Mouse (Mus musculus): ENCODE data around the gene Smad9. TPM values are rescaled to one million over a fixed set of nuclear protein-coding genes. Genes with fewer than 3 reads are reported as not detected.
"Not testable (repeated sequence)": the region's sequence is repeated elsewhere in the genome, so short reads cannot be mapped to it uniquely, and the experiment has no call there.

Smad9 gene
- total RNA-seq, 2 experiments from 2014 or later = 7.8 to 9.4 TPM

DNA sequence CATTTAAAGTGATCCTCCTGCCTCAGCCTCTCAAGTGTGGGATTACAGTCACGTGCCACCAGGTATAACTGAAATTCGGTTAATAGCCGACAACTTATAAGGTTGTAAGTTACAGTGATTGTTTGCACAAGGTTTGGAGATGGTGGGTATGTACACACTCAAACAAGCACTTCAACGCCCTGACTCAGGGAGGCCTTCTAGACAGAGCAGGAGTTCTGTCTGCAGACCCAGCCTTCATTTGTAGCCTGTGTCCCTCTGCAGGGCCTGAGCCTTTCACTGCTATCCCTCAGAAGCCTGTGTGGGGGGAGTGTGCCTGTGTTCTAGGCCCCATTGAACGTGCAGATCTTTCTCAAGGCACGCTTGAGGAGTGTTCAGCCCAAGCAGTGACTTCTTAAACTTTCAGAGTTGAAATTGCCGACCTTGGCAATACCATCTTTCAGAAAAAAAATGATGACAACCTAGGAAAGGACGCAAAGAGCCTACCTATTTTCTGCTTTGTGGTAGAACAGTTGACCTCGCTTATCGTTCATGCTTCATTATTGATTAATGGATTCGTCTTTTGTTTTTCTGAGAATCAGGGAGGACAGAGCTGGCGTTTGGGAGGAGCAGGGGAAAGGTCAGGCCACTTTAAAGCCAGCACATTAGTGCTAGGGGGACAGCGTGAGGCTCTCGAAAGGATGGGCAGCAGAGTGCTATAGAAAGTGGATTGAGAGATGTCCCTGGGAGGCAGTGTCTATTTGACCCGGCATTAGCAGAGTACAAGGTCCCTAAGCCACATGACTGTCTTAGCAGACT lies 5.1 kb downstream of the Smad9 start:
- no peak overlapping the region for H3K4me3 ChIP-seq
- TF ChIP-seq CTCF (IDR thresholded peaks at IDR 0.05) = no peak
- H3K27ac ChIP-seq = no peak overlapping the region
- DNase-seq (ENCODE audit: extremely low spot score in 1 of 2, low spot score in 2 of 2) = no peak
- intact Hi-C loops (cut with DNase I) = no loop called here

DNA sequence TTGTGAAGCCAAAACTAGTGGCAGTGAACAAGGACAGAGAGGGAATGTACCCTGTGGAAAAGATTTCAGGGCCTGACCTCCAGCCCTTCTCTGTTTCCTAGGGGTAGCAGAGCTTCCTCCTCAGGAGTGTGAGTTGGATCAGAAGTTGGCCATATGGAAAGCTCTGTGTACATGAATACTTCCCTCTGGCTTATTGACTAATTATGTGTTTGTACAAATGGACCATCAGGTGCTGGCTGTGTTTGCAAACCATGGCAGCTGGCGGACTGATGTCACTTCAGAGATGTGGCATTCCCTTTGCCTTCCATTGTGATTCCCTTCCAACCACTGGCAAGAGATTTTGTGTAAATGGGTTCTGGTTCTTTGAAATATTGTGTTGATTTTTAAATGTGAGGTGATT lies 5.9 kb downstream of the Smad9 start:
- Histone ChIP-seq H3K27ac (no peak overlapping the region), H3K4me3 (no peak overlapping the region)
- no peak for TF ChIP-seq CTCF (IDR thresholded peaks at IDR 0.05)
- intact Hi-C loops (cut with DNase I) = no loop called here
- DNase-seq (ENCODE audit: extremely low spot score in 1 of 2, low spot score in 2 of 2) = no peak

DNA sequence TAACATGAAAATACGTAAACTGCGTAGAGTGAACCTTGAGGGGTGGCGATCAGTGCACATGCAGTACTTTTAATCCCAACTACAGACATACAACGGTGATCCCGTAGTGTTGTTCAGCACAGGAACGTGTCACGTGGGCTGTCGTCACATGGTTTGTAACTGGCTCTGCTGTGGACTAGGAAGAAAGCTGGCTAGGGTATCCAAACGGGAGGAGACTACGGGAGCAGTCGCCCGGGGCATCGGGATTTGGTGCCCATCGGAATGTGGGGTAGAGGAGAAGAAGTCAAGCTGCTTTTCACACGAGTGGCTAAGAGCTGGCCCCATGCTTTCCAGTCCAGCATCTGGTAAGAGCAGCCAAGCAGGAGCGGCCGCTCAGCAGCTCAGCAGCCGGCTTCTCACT lies 9.0 kb downstream of the Smad9 start:
- TF ChIP-seq CTCF (IDR thresholded peaks at IDR 0.05) = no peak
- H3K27ac ChIP-seq = no peak overlapping the region
- peak overlapping the region; percentile 31 for H3K4me3 ChIP-seq
- intact Hi-C loops (cut with DNase I) = no loop called here
- DNase-seq (ENCODE audit: extremely low spot score in 1 of 2, low spot score in 2 of 2) = peak; percentile 22 to 37

DNA sequence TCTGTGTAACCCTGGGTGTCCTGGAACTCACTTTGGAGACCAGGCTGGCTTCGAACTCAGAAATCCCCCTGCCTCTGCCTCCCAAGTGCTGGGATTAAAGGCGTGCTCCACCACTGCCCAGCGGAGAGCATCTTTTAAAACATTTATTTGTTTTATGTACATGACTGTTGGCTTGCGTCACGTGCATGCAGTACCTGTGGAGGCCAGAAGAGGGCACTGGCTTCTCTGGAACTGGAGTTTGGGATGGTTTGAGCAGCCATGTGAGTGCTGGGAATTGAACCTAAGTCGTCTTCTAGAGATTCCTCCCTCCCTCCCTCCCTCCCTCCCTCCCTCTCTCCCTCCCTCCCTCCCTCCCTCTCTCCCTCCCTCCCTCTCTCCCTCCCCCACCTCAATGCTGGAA lies 10.1 kb downstream of the Smad9 start:
- H3K4me3 ChIP-seq; H3K27ac ChIP-seq; intact Hi-C loops (cut with DNase I); DNase-seq (ENCODE audit: extremely low spot score in 1 of 2, low spot score in 2 of 2): not testable (repeated sequence)
- peak; percentile 25 for TF ChIP-seq CTCF (IDR thresholded peaks at IDR 0.05)

DNA sequence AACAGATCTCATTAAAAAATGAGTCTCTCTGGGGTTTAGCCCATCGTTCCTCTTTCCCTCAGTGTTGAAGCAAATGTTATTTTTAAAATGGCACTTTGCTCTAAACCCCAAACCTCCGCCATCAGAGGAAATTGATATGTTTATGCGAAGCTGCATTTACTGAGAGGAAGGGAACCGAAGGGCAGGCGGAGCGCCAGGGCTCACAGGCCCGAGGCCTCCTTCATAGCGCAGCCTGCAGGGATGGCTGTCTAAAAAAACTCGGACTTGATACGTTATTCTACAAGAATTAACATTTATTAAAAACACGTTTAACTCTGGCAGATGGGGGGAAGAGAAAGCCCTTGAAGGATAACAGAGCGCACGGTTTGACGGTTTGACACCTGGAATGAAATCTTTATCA lies 10.7 kb downstream of the Smad9 start:
- no peak for DNase-seq (ENCODE audit: extremely low spot score in 1 of 2, low spot score in 2 of 2)
- no peak for TF ChIP-seq CTCF (IDR thresholded peaks at IDR 0.05)
- intact Hi-C loops (cut with DNase I) = no loop called here
- Histone ChIP-seq H3K4me3 (no peak overlapping the region), H3K27ac (no peak overlapping the region)

DNA sequence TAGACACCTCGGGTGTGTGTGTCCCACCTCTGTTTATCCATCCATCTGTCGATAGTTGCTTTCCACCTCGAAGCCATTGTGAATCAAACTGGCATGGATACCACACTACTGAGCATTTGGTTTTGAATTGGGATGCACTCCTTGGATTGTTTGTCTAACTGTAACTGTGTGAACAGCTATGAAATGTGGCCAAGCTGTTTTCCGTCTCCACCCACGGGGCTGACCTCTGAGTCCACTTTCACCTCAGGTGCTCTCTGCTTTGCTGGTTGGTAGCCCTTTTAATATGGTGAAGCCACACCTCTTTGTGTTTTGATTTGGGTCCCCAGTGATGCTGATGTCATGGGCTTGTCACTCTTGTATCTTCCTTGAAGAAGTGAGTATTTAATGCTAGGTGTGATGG lies 11.4 kb downstream of the Smad9 start:
- H3K4me3 ChIP-seq = no peak overlapping the region
- intact Hi-C loops (cut with DNase I) = no loop called here
- H3K27ac ChIP-seq = no peak overlapping the region
- no peak for TF ChIP-seq CTCF (IDR thresholded peaks at IDR 0.05)
- DNase-seq (ENCODE audit: extremely low spot score in 1 of 2, low spot score in 2 of 2) = no peak

DNA sequence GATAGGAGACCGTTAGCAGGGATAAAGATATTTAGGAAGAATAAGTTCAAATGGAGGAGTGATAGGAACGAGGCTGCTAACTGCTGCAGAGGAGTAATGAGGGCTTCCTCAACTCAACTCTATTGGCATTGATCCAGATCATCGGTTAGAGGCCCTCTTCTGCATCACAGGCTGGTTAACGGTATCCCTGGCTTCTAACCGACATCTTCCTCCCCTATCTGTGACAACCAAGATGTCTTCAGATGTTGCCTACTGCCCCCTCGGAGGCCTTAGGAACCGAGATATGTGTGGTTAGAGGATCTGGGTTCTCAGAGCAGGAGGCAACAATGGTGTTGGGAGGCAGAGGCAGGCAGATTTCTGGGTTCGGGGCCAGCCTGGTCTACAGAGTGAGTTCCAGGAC lies 13.2 kb downstream of the Smad9 start:
- Histone ChIP-seq H3K27ac (no peak overlapping the region), H3K4me3 (no peak overlapping the region)
- TF ChIP-seq CTCF (IDR thresholded peaks at IDR 0.05) = no peak
- no peak for DNase-seq (ENCODE audit: extremely low spot score in 1 of 2, low spot score in 2 of 2)
- intact Hi-C loops (cut with DNase I) = no loop called here

DNA sequence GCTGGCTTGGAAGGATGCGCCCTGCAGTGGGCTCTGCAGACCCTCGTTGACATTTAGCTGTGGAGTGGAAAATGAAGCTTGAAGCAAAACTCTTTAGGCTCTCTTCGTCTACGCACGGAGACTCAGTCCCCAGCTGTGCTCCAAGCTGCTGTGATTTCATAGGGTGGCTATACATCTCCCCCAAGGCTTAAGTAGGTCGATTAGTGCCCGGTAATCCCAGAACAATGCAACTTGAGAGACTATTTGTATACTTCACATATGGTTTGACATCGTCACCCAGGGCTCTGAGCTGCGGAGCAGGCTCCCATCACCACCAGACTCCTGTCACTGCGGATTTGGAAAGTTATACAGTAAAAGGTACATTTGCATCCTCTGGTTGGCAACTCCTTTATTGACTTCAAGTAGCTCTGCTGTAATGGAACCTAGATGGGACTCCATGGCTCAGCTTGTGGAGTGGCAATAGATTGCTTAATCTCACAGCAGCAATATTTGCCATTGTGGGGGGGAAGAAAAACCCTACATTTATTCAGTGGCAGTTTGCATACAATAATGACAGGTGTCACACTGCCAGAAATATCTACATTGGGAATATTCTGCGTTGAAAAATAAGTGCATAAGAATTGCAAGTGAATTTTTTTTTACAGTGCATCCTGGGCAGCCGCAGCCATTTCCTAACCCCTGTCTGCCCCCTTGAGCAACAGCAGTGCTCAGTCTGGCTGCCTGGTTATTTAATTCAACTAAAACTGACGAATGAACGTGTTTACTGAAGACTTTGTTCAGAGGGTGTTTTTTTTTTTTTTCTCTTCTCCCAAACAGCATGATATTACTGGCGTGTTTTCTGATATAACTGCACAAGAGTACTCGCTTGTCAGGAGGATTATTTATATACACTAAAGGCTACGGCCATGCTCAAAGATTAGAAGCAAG lies 14.2 kb downstream of the Smad9 start:
- TF ChIP-seq CTCF (IDR thresholded peaks at IDR 0.05) = no peak
- intact Hi-C loops (cut with DNase I) = no loop called here
- H3K27ac ChIP-seq = no peak overlapping the region
- no peak overlapping the region for H3K4me3 ChIP-seq
- no peak for DNase-seq (ENCODE audit: extremely low spot score in 1 of 2, low spot score in 2 of 2)

DNA sequence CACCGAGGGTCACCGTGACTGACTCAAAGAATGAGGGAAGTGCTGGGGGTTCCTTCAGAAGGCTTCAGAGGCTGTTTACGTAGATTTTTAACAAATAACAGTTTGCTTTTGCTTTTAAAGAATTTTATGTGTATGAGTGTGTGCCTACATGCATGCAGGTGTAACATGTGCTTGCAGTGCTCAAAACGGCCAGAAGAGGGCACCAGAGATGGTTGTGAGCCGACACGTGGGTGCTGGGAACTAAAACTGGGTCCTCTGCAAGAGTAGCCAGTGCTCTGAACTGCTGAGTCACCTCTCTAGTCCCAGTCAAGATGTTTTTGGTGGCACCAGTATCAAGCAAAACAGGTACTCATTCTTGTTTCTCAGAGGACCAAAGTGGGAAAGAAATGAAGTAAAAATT lies 18.2 kb downstream of the Smad9 start:
- Histone ChIP-seq H3K4me3 (no peak overlapping the region), H3K27ac (no peak overlapping the region)
- intact Hi-C loops (cut with DNase I) = no loop called here
- TF ChIP-seq CTCF (IDR thresholded peaks at IDR 0.05) = peak; percentile 9; the same call in 1 of the 2 replicates
- DNase-seq (ENCODE audit: extremely low spot score in 1 of 2, low spot score in 2 of 2) = no peak

DNA sequence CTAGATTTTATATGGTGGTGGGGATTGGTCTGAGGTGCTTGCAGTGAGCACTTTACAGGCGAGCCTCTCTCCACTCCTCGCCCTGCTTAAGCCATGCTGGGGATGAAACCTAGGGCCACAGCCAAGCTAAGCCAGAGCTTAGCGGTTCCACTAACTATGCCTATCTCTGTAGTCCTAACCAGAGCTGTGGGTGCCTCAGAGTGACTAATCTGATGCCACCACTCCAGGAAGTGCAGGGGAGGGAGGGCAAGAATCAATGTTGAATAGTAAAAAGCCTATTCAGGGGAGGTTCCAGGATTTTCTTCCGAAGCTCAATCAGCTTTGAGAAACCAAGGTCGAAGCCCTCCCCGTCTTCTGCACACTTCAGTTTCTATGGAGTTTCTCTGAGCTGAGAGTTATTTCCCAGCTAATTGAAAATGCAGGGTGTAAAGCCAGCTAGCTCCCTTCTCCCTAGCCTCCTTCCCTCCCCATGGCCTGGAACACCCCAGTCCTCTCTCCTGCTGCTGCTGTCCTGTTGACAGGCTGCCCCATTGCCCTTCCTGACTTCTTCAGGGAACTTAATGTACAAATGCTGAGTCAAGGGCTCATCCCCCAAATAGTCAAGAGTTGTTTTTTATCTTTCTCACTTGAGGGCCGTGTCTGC lies 20.7 kb downstream of the Smad9 start:
- no peak for DNase-seq (ENCODE audit: extremely low spot score in 1 of 2, low spot score in 2 of 2)
- intact Hi-C loops (cut with DNase I) = no loop called here
- no peak for TF ChIP-seq CTCF (IDR thresholded peaks at IDR 0.05)

DNA sequence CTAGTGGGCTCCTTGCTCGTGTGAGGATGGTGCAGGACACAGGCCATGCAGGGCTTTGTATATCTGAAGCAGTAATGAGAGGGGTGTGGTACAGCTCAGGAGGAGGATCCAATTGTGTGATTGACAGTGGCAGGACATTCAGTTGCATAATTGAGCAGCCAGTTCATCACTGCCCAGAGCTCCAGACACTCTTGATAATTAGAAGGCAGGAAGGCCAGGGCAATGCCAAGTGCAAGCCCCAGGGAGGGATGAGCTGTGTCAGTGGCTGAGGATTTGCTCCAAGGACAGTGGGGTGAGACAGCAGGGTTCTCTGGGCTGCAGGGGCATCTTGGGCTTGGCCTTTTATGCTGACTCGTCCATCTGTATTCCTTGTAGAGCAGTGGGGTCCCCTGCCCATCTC lies 35.2 kb downstream of the Smad9 start:
- intact Hi-C loops (cut with DNase I) = no loop called here
- Histone ChIP-seq H3K27ac (no peak overlapping the region), H3K4me3 (no peak overlapping the region)
- DNase-seq (ENCODE audit: extremely low spot score in 1 of 2, low spot score in 2 of 2) = no peak
- TF ChIP-seq CTCF (IDR thresholded peaks at IDR 0.05) = no peak

More for the DNA sequence above, 20.7 kb downstream of the Smad9 start:
- no peak overlapping the region for H3K27ac ChIP-seq
- H3K4me3 ChIP-seq = no peak overlapping the region
